Mouse (Mus musculus): ENCODE measurements around the gene Bloc1s5.

GRCm38 (mm10) chr13:38544769-38545445, 90.0 kb downstream of the Bloc1s5 start:
- no peak for TF ChIP-seq CTCF (conservative IDR thresholded peaks at IDR 0.05; ENCODE audit: insufficient read depth, insufficient read length, low read depth, low read length)
- TF ChIP-seq POLR2A (IDR thresholded peaks at IDR 0.05; ENCODE audit: low read depth, low read length) = no peak

Measured in kidney, adult 2 months (tissue).